Mouse (Mus musculus) cerebellum, adult 9-10 months (tissue): ENCODE results near the gene Bysl.
"Not testable (repeated sequence)": the region's sequence is repeated elsewhere in the genome, so short reads cannot be mapped to it uniquely, and the experiment has no call there.

ENCODE experiments used
- DNase-seq: peaks from one replicate; pipeline ENCODE4 v3.0.0; 2022

Bysl gene

GRCm38 (mm10) chr17:47610849-47611660 is at the start of gene Bysl, which contains the start of the genes Med20 and Gm20517:
TSS of gene Bysl (minus strand) at chr17:47611492.
TSS of gene Med20 (plus strand) at chr17:47611582.
TSS of gene Gm20517 (plus strand) at chr17:47611589.
- peak; percentile 96 for DNase-seq

- no peak for DNase-seq
Observed at GRCm38 (mm10) chr17:47658741-47659243, 47.5 kb upstream of the Bysl start.

- DNase-seq: no peak
Observed at GRCm38 (mm10) chr17:47657901-47658300, 46.6 kb upstream of the Bysl start.

GRCm38 (mm10) chr17:47655697-47656096 is 44.4 kb upstream of the Bysl start:
- DNase-seq: no peak

- not testable (repeated sequence) for DNase-seq
Observed at GRCm38 (mm10) chr17:47654346-47654745, 43.1 kb upstream of the Bysl start.

GRCm38 (mm10) chr17:47651953-47652352 is 40.7 kb upstream of the Bysl start:
- DNase-seq: no peak

GRCm38 (mm10) chr17:47648966-47649365 is 37.7 kb upstream of the Bysl start:
- DNase-seq: no peak

- DNase-seq: peak; percentile 43
Observed at GRCm38 (mm10) chr17:47646683-47647082, 35.4 kb upstream of the Bysl start.

- DNase-seq: no peak
Observed at GRCm38 (mm10) chr17:47642992-47643391, 31.7 kb upstream of the Bysl start.

GRCm38 (mm10) chr17:47633999-47634770 is 22.9 kb upstream of the Bysl start:
- DNase-seq: no peak

GRCm38 (mm10) chr17:47632181-47632840 is 21.0 kb upstream of the Bysl start:
- DNase-seq: no peak

GRCm38 (mm10) chr17:47630678-47631065 is 19.4 kb upstream of the Bysl start, which contains the start of gene Usp49:
TSS of gene Usp49 (plus strand) at chr17:47630690.
- DNase-seq: no peak

- DNase-seq: peak; percentile 74
Observed at GRCm38 (mm10) chr17:47629717-47630677, 18.7 kb upstream of the Bysl start.

- DNase-seq: peak; percentile 95
Observed at GRCm38 (mm10) chr17:47628851-47629676, 17.8 kb upstream of the Bysl start.

- DNase-seq: no peak
Observed at GRCm38 (mm10) chr17:47627791-47628190, 16.5 kb upstream of the Bysl start.

- no peak for DNase-seq
Observed at GRCm38 (mm10) chr17:47626031-47626430, 14.7 kb upstream of the Bysl start.

- DNase-seq: no peak
Observed at GRCm38 (mm10) chr17:47625088-47625487, 13.8 kb upstream of the Bysl start.

- DNase-seq: not testable (repeated sequence)
Observed at GRCm38 (mm10) chr17:47624572-47624971, 13.3 kb upstream of the Bysl start.

GRCm38 (mm10) chr17:47622912-47623554 is 11.7 kb upstream of the Bysl start:
- DNase-seq: no peak
